ENCODE assay signal across 18 mouse cellular contexts in the genomic region with DNA sequence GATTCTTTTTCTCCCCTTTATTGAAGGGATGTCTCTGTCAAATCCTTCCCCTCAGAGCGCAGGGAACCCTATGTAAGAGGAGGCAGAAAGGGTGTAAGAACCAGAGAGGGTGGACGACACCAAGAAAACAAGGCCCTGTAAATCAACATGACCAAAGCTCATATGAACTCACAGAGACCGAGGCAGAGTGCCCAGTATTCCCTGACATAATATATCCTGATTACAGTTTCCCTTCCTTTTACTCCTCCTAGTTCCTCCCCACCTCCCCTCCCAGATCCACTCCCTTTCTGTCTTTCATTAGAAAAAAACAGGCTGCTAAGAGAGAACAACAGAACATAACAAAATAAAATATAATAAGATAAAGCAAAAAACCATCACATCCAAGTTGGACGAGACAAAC.
A peak's percentile ranks its signal among the peaks of the same experiment; 100 is the strongest.
DNase-seq lines count a peak whose midpoint lies in the region; ATAC-seq and TF ChIP-seq lines count a peak whose summit lies in the region.
"Had no signal": no experiment of that assay in that cellular context is flagged by ENCODE, and none has a peak within 500 bp of the region (broad histone marks: within the 10 kb centered on the region; RNA-seq: fewer than 3 reads in every experiment).

No protein-coding gene starts in this region.

- no peak for DNase-seq in kidney, adult 18-20 months
- peak; percentile 79 for DNase-seq in kidney, postnatal 0 days (ENCODE audit: low spot score)
- DNase-seq in kidney, postnatal 14 days: peak; percentile 30
- peak; percentile 43 for DNase-seq in lung, postnatal 25 days (ENCODE audit: low spot score)
- no peak for DNase-seq in hindbrain, postnatal 0 days (ENCODE audit: low spot score)
- no peak for DNase-seq in right cerebral cortex, postnatal 36 days (ENCODE audit: low spot score in 2 of 2)
- DNase-seq: adrenal gland, adult 2 months; adrenal gland, postnatal 25 days; cerebellum, adult 18-20 months; cerebellum, postnatal 10 days; gastrocnemius, postnatal 36 days; heart, adult 11 months; heart, postnatal 36 days had no signal

- H3K9ac ChIP-seq in kidney, embryonic 15.5 days: no peak overlapping the region
- no peak overlapping the region for H3K9ac ChIP-seq in kidney, postnatal 0 days (ENCODE audit: low read depth, low read length)
- no peak overlapping the region for H3K9ac ChIP-seq in hindbrain, postnatal 0 days (replicated peaks; ENCODE audit: low read length)
- H3K9ac ChIP-seq: heart, embryonic 13.5 days had no signal

- H3K36me3 ChIP-seq in kidney, embryonic 15.5 days: no peaks in the 10 kb centered on the region
- no peaks in the 10 kb centered on the region for H3K36me3 ChIP-seq in kidney, postnatal 0 days (ENCODE audit: insufficient read depth, low read length)
- H3K36me3 ChIP-seq in hindbrain, postnatal 0 days (ENCODE audit: insufficient read depth, low read length): no peaks in the 10 kb centered on the region
- H3K36me3 ChIP-seq: embryonic facial prominence, embryonic 10.5 days; heart, embryonic 13.5 days had no signal

- no peak for TF ChIP-seq CTCF in kidney, postnatal 0 days (IDR thresholded peaks at IDR 0.05; ENCODE audit: low read depth)
- no peak for TF ChIP-seq CTCF in hindbrain, postnatal 0 days (IDR thresholded peaks at IDR 0.05; ENCODE audit: low read depth)

- H3K4me2 ChIP-seq in kidney, embryonic 15.5 days: no peak overlapping the region
- H3K4me2 ChIP-seq in kidney, postnatal 0 days (ENCODE audit: low read length): no peak overlapping the region
- no peak overlapping the region for H3K4me2 ChIP-seq in hindbrain, postnatal 0 days (ENCODE audit: low read depth, low read length)
- H3K4me2 ChIP-seq: heart, embryonic 13.5 days had no signal

- peak overlapping the region; percentile 49 for H3K27ac ChIP-seq in kidney, embryonic 15.5 days
- H3K27ac ChIP-seq in kidney, postnatal 0 days: no peak overlapping the region
- H3K27ac ChIP-seq in hindbrain, postnatal 0 days: no peak overlapping the region
- H3K27ac ChIP-seq: embryonic facial prominence, embryonic 10.5 days; heart, embryonic 13.5 days had no signal

- no peaks in the 10 kb centered on the region for H3K27me3 ChIP-seq in kidney, embryonic 15.5 days
- H3K27me3 ChIP-seq in kidney, postnatal 0 days (ENCODE audit: insufficient read depth, low read length): no peaks in the 10 kb centered on the region
- H3K27me3 ChIP-seq in hindbrain, postnatal 0 days (ENCODE audit: insufficient read depth, low read length): no peaks in the 10 kb centered on the region
- H3K27me3 ChIP-seq: CH12.LX; heart, embryonic 13.5 days had no signal

- ATAC-seq in kidney, embryonic 15.5 days (replicated peaks; ENCODE audit: low FRiP score): 0 out of 2 replicates have a peak, but pooled peaks have one; percentile 54
- ATAC-seq in kidney, postnatal 0 days (replicated peaks; ENCODE audit: low FRiP score, low read depth): no peak
- ATAC-seq in hindbrain, postnatal 0 days: no peak
- ATAC-seq: forebrain, embryonic 14.5 days had no signal

- 0 out of 2 replicates have a peak, but pooled peaks cover 4% of the 10 kb centered on the region for H3K4me1 ChIP-seq in kidney, embryonic 15.5 days
- H3K4me1 ChIP-seq in kidney, postnatal 0 days (replicated peaks; ENCODE audit: insufficient read depth, low read length): no peaks in the 10 kb centered on the region
- no peaks in the 10 kb centered on the region for H3K4me1 ChIP-seq in hindbrain, postnatal 0 days (ENCODE audit: insufficient read depth, low read length)
- H3K4me1 ChIP-seq: embryonic facial prominence, embryonic 10.5 days; heart, embryonic 13.5 days had no signal

- WGBS in kidney, embryonic 15.5 days: 37% methylated on average over 4 of the region's 4 CpGs
- WGBS in kidney, postnatal 0 days: 23% methylated on average over 4 of the region's 4 CpGs
- 89% methylated on average over 4 of the region's 4 CpGs for WGBS in hindbrain, postnatal 0 days

- H3K9me3 ChIP-seq in kidney, embryonic 15.5 days (replicated peaks): no peaks in the 10 kb centered on the region
- H3K9me3 ChIP-seq in kidney, postnatal 0 days (replicated peaks; ENCODE audit: low read length): no peaks in the 10 kb centered on the region
- H3K9me3 ChIP-seq in hindbrain, postnatal 0 days (ENCODE audit: low read length): no peaks in the 10 kb centered on the region
- H3K9me3 ChIP-seq: embryonic facial prominence, embryonic 10.5 days; heart, embryonic 13.5 days had no signal

- H3K4me3 ChIP-seq in kidney, embryonic 15.5 days (replicated peaks): no peak overlapping the region
- H3K4me3 ChIP-seq in kidney, postnatal 0 days (replicated peaks; ENCODE audit: low read depth, low read length): no peak overlapping the region
- no peak overlapping the region for H3K4me3 ChIP-seq in hindbrain, postnatal 0 days (ENCODE audit: low read length)
- H3K4me3 ChIP-seq: embryonic facial prominence, embryonic 10.5 days; heart, embryonic 13.5 days had no signal

Comparison
In these comparisons a context has a peak if more than half of its experiments do, and no peak if none do; other contexts are left out.
1. DNase-seq: peak in kidney, postnatal 0 days (single experiment), kidney, postnatal 14 days (single experiment) and lung, postnatal 25 days (single experiment); none in kidney, adult 18-20 months (single experiment), hindbrain, postnatal 0 days (single experiment) and right cerebral cortex, postnatal 36 days (0 of 2).